Mouse (Mus musculus) T-cell, adult 2 months (primary cell): ENCODE results near the gene Ccdc127.

ENCODE experiments used
- DNase-seq: peaks from one replicate; pipeline ENCODE4 v3.0.0; 2022; ENCODE audit warnings: low spot score

Ccdc127 gene

GRCm38 (mm10) chr13:74349566-74350434 is at the start of gene Ccdc127, which contains the start of gene Sdha:
Gene Ccdc127 (plus strand): TSS chr13:74350309.
Gene Sdha (minus strand): TSS chr13:74350280.
- peak; percentile 95 for DNase-seq

GRCm38 (mm10) chr13:74300925-74301606 is 49.0 kb upstream of the Ccdc127 start:
- peak; percentile 35 for DNase-seq

GRCm38 (mm10) chr13:74301607-74301984 is 48.5 kb upstream of the Ccdc127 start:
- no peak for DNase-seq

- no peak for DNase-seq
Measured at GRCm38 (mm10) chr13:74302050-74303037, 47.8 kb upstream of the Ccdc127 start.

- DNase-seq: no peak
Measured at GRCm38 (mm10) chr13:74305380-74305779, 44.7 kb upstream of the Ccdc127 start.

GRCm38 (mm10) chr13:74305780-74306179 is 44.3 kb upstream of the Ccdc127 start:
- no peak for DNase-seq

GRCm38 (mm10) chr13:74314616-74315015 is 35.5 kb upstream of the Ccdc127 start:
- DNase-seq: no peak

GRCm38 (mm10) chr13:74316386-74316785 is 33.7 kb upstream of the Ccdc127 start:
- DNase-seq: no peak

GRCm38 (mm10) chr13:74316789-74317169 is 33.3 kb upstream of the Ccdc127 start:
- no peak for DNase-seq

GRCm38 (mm10) chr13:74317170-74317849 is 32.8 kb upstream of the Ccdc127 start, which contains the start of gene Pdcd6:
Gene Pdcd6 (minus strand): TSS chr13:74317580.
- peak; percentile 95 for DNase-seq

GRCm38 (mm10) chr13:74329321-74329720 is 20.8 kb upstream of the Ccdc127 start:
- no peak for DNase-seq

- peak; percentile 74 for DNase-seq
Measured at GRCm38 (mm10) chr13:74341036-74341435, 9.1 kb upstream of the Ccdc127 start.

- DNase-seq: no peak
Measured at GRCm38 (mm10) chr13:74350435-74350906, 362 bp downstream of the Ccdc127 start.

GRCm38 (mm10) chr13:74356491-74356890 is 6.4 kb downstream of the Ccdc127 start:
- no peak for DNase-seq

- no peak for DNase-seq
Measured at GRCm38 (mm10) chr13:74362218-74362617, 12.1 kb downstream of the Ccdc127 start.

GRCm38 (mm10) chr13:74363176-74363858 is 13.2 kb downstream of the Ccdc127 start:
- DNase-seq: no peak

GRCm38 (mm10) chr13:74363859-74364235 is 13.7 kb downstream of the Ccdc127 start, which contains the start of gene Lrrc14b:
Gene Lrrc14b (minus strand): TSS chr13:74364005.
- DNase-seq: no peak

- no peak for DNase-seq
Measured at GRCm38 (mm10) chr13:74381533-74382276, 31.6 kb downstream of the Ccdc127 start.

GRCm38 (mm10) chr13:74382289-74382688 is 32.2 kb downstream of the Ccdc127 start:
- no peak for DNase-seq

GRCm38 (mm10) chr13:74389730-74390129 is 39.6 kb downstream of the Ccdc127 start:
- no peak for DNase-seq
